Mouse (Mus musculus) lung, embryonic 14.5 days (tissue): Measurements from ENCODE around the gene Cdyl2. TPM values are rescaled to one million over a fixed set of nuclear protein-coding genes. Genes with fewer than 3 reads are reported as not detected.

Source experiments
- ATAC-seq: fragments of 200-750 bp; cut with Nextera tagmentation; 2 replicates; pipeline ENCODE4 v1.8.0; 2017; ENCODE audit warnings: mild to moderate bottlenecking, moderate TSS enrichment, moderate library complexity; ENCODE audit not compliant: insufficient read depth
- DNase-seq: peaks from one replicate; pipeline ENCODE4 v3.0.0-alpha.2; 2015
- H3K27ac ChIP-seq: fragments of 300-500 bp; sonication (generic); 2 replicates; pipeline ENCODE4 v1.5.1; 2014; ENCODE audit warnings: low read depth, mild to moderate bottlenecking, moderate library complexity
- H3K27me3 ChIP-seq: fragments of 300-500 bp; sonication (generic); 2 replicates; pipeline ENCODE4 v1.6.1; 2014; ENCODE audit warnings: low read length, control low read depth; ENCODE audit not compliant: insufficient read depth
- H3K36me3 ChIP-seq: fragments of 300-500 bp; sonication (generic); 2 replicates; pipeline ENCODE4 v1.6.1; 2014; ENCODE audit warnings: control low read depth; ENCODE audit not compliant: insufficient read depth
- H3K4me1 ChIP-seq: fragments of 300-500 bp; sonication (generic); 2 replicates; pipeline ENCODE4 v1.6.1; 2014; ENCODE audit warnings: antibody characterized with exemption, control low read depth; ENCODE audit not compliant: insufficient read depth
- H3K4me2 ChIP-seq: fragments of 300-500 bp; sonication (generic); 2 replicates; pipeline ENCODE4 v1.6.1; 2014; ENCODE audit warnings: mild to moderate bottlenecking
- H3K4me3 ChIP-seq: fragments of 300-500 bp; sonication (generic); 2 replicates; pipeline ENCODE4 v1.5.1; 2014; ENCODE audit warnings: low read depth, low read length
- H3K9ac ChIP-seq: fragments of 300-500 bp; sonication (generic); 2 replicates; pipeline ENCODE4 v1.6.1; 2014
- H3K9me3 ChIP-seq: fragments of 300-500 bp; sonication (generic); 2 replicates; pipeline ENCODE4 v1.6.1; 2016; ENCODE audit warnings: low read depth, low read length, control low read depth
- CTCF ChIP-seq: IDR thresholded peaks from 2 replicates; pipeline ENCODE4 v1.5.1; 2016; ENCODE audit warnings: antibody characterized with exemption, low read depth
- WGBS: fragments of 180-500 bp; shearing (Covaris S2); extraction: QIAGEN DNeasy Blood & Tissue Kit; methylation state at CpG from one replicate; pipeline ENCODE4 v1.1.7; 2014; 5-methylcytosine and 5-hydroxymethylcytosine counted together
- polyA plus RNA-seq: library from polyadenylated mRNA; unstranded; fragments of >200 nt; fragmentation: Nextera tagmentation; extraction: Ambion mirVana; gene quantifications from 2 replicates; pipeline ENCODE4 v1.2.1, GENCODE M21; 2014

The Cdyl2 gene
- polyA plus RNA-seq, 1 experiment from 2014 or later = 8.7 TPM

- WGBS = 95% methylated on average over 11 of the region's 11 CpGs
- DNase-seq = no peak
- no peaks in the 10 kb centered on the region for H3K9me3 ChIP-seq
- no peak for ATAC-seq
- no peak overlapping the region for H3K4me2 ChIP-seq
- H3K27me3 ChIP-seq = no peaks in the 10 kb centered on the region
- H3K36me3 ChIP-seq = no peaks in the 10 kb centered on the region
- no peaks in the 10 kb centered on the region for H3K4me1 ChIP-seq
- no peak for TF ChIP-seq CTCF
- no peak overlapping the region for H3K4me3 ChIP-seq
- H3K9ac ChIP-seq = no peak overlapping the region
- no peak overlapping the region for H3K27ac ChIP-seq
Observed at GRCm38 (mm10) chr8:116623591-116623990, 109.2 kb downstream of the Cdyl2 start.

- no peak for TF ChIP-seq CTCF
- ATAC-seq (no peak), DNase-seq (no peak)
- no peak overlapping the region for H3K4me2 ChIP-seq
- no peaks in the 10 kb centered on the region for H3K36me3 ChIP-seq
- H3K27me3 ChIP-seq = no peaks in the 10 kb centered on the region
- no peak overlapping the region for H3K27ac ChIP-seq
- H3K9me3 ChIP-seq = no peaks in the 10 kb centered on the region
- WGBS = 66% methylated on average over 9 of the region's 9 CpGs
- no peak overlapping the region for H3K9ac ChIP-seq
- H3K4me3 ChIP-seq = no peak overlapping the region
- no peaks in the 10 kb centered on the region for H3K4me1 ChIP-seq
Observed at GRCm38 (mm10) chr8:116622326-116622725, 110.5 kb downstream of the Cdyl2 start.

GRCm38 (mm10) chr8:116621158-116621961 lies 111.4 kb downstream of the Cdyl2 start:
- DNase-seq = peak; percentile 74

GRCm38 (mm10) chr8:116619686-116620320 lies 113.0 kb downstream of the Cdyl2 start:
- H3K4me1 ChIP-seq = no peaks in the 10 kb centered on the region
- no peaks in the 10 kb centered on the region for H3K36me3 ChIP-seq
- no peak overlapping the region for H3K9ac ChIP-seq
- 56% methylated on average over 19 of the region's 19 CpGs for WGBS
- ATAC-seq (no peak), DNase-seq (no peak)
- no peak overlapping the region for H3K27ac ChIP-seq
- no peak overlapping the region for H3K4me3 ChIP-seq
- TF ChIP-seq CTCF = no peak
- H3K9me3 ChIP-seq = no peaks in the 10 kb centered on the region
- no peak overlapping the region for H3K4me2 ChIP-seq
- H3K27me3 ChIP-seq = no peaks in the 10 kb centered on the region

More at GRCm38 (mm10) chr8:116621158-116621961, 111.4 kb downstream of the Cdyl2 start:
- H3K4me3 ChIP-seq = no peak overlapping the region
- H3K27ac ChIP-seq = no peak overlapping the region
- no peaks in the 10 kb centered on the region for H3K9me3 ChIP-seq
- H3K27me3 ChIP-seq = no peaks in the 10 kb centered on the region
- 43% methylated on average over 21 of the region's 21 CpGs for WGBS
- H3K9ac ChIP-seq = no peak overlapping the region
- no peaks in the 10 kb centered on the region for H3K36me3 ChIP-seq
- no peaks in the 10 kb centered on the region for H3K4me1 ChIP-seq
- peak; percentile 66; the same call in 1 of the 2 replicates for ATAC-seq
- TF ChIP-seq CTCF = no peak
- H3K4me2 ChIP-seq = no peak overlapping the region

GRCm38 (mm10) chr8:116619221-116619620 lies 113.6 kb downstream of the Cdyl2 start:
- no peaks in the 10 kb centered on the region for H3K9me3 ChIP-seq
- ATAC-seq = no peak

DNA sequence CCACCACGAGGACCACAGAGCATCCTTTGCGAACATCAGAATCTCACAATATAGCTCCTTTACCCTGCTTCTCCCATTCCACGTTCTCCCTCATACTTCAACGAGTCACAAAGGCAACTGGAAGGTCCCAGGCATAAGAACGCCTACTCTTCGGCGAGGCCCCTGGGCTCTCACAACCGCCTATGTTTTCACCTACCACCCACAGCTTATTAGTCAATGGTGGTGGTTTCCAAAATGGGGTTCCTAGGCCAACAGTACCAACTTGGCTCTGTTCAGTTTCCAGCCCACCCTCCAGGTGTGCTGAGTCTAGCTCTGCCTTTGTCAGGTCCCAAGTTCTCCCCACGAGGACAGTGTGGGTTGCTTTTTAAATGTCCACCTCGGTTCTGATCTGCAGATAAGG lies 114.0 kb downstream of the Cdyl2 start:
- no peaks in the 10 kb centered on the region for H3K36me3 ChIP-seq
- DNase-seq (no peak), ATAC-seq (no peak)
- no peak overlapping the region for H3K27ac ChIP-seq
- no peak overlapping the region for H3K4me2 ChIP-seq
- no peak overlapping the region for H3K9ac ChIP-seq
- H3K4me3 ChIP-seq = no peak overlapping the region
- H3K9me3 ChIP-seq = no peaks in the 10 kb centered on the region
- WGBS = 82% methylated on average over 10 of the region's 10 CpGs
- no peaks in the 10 kb centered on the region for H3K27me3 ChIP-seq
- H3K4me1 ChIP-seq = no peaks in the 10 kb centered on the region
- TF ChIP-seq CTCF = no peak

More at GRCm38 (mm10) chr8:116619221-116619620, 113.6 kb downstream of the Cdyl2 start:
- Histone ChIP-seq H3K9ac (no peak overlapping the region), H3K36me3 (no peaks in the 10 kb centered on the region), H3K4me1 (no peaks in the 10 kb centered on the region), H3K4me2 (no peak overlapping the region), H3K27ac (no peak overlapping the region), H3K4me3 (no peak overlapping the region), H3K27me3 (no peaks in the 10 kb centered on the region)
- TF ChIP-seq CTCF = no peak
- DNase-seq = no peak
- WGBS = 89% methylated on average over 5 of the region's 5 CpGs

DNA sequence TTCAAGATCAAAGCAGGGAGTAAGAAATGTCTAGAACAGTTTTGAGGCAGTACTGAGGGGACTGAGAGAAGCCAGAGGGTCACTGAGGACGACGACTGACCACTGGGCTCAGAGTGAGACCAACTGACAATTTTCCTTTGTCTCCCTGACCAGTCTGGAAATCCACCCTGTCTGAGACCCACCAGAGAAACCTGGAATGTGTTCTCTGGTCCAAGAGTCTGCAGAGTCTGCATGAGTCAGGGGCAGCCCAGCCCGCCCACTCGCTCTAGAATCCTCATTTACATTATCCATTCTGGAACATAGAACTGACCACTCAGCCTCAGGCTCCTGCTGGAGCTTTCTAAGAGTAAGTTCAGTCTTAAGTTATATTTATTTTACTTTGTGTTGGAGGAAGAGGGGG lies 114.9 kb downstream of the Cdyl2 start:
- ATAC-seq (no peak), DNase-seq (no peak)
- 73% methylated on average over 4 of the region's 4 CpGs for WGBS
- Histone ChIP-seq H3K9me3 (no peaks in the 10 kb centered on the region), H3K4me3 (no peak overlapping the region), H3K27me3 (no peaks in the 10 kb centered on the region), H3K36me3 (no peaks in the 10 kb centered on the region), H3K9ac (no peak overlapping the region), H3K4me1 (no peaks in the 10 kb centered on the region), H3K27ac (no peak overlapping the region), H3K4me2 (no peak overlapping the region)
- no peak for TF ChIP-seq CTCF
